Mouse (Mus musculus) MEL (cell line): ENCODE results near the gene Spesp1. TPM values are rescaled to one million over a fixed set of nuclear protein-coding genes. Genes with fewer than 3 reads are reported as not detected.
A peak's percentile ranks its signal among the peaks of the same experiment; 100 is the strongest.

Experiments
- DNase-seq: peaks from one replicate; pipeline ENCODE4 v3.0.0; 2011; ENCODE audit warnings: low read depth, low spot score
- H3K27ac ChIP-seq: 2 replicates; pipeline ENCODE4 v1.5.1; 2012; ENCODE audit warnings: low read depth, mild to moderate bottlenecking, control low read depth, low read length, moderate library complexity; ENCODE audit not compliant: control insufficient read depth
- H3K27me3 ChIP-seq, 2 experiments: fragments of 150-350 bp in 1 of 2; sonication (generic) in 1 of 2; 2 replicates each; pipeline ENCODE4 v1.6.1; 2012; ENCODE audit warnings: low read length in 2 of 2, mild to moderate bottlenecking in 2 of 2, improper control_type of control experiment in 1 of 2, moderate library complexity in 1 of 2; ENCODE audit not compliant: insufficient read depth in 2 of 2, control insufficient read depth in 1 of 2
- H3K36me3 ChIP-seq, 2 experiments: 2 replicates each; pipeline ENCODE4 v1.6.1; 2012 to 2014; ENCODE audit warnings: low read length in 2 of 2, improper control_type of control experiment in 1 of 2, inconsistent platforms in 1 of 2, mild to moderate bottlenecking in 1 of 2; ENCODE audit not compliant: insufficient read depth in 2 of 2, control insufficient read depth in 1 of 2
- H3K4me1 ChIP-seq, 2 experiments: fragments of 150-350 bp in 1 of 2; sonication (generic) in 1 of 2; 2 replicates each; pipeline ENCODE4 v1.6.1; 2012; ENCODE audit warnings: low read length in 2 of 2, improper control_type of control experiment in 1 of 2, mild to moderate bottlenecking in 1 of 2; ENCODE audit not compliant: insufficient read depth in 2 of 2, control insufficient read depth in 1 of 2
- H3K4me3 ChIP-seq, 2 experiments: fragments of 150-350 bp in 1 of 2; sonication (generic) in 1 of 2; 2 replicates each; pipeline ENCODE4 v1.5.1; 2012; ENCODE audit warnings: low read depth in 2 of 2, low read length in 2 of 2, mild to moderate bottlenecking in 2 of 2, moderate library complexity in 2 of 2, control low read depth in 1 of 2, improper control_type of control experiment in 1 of 2; ENCODE audit not compliant: control insufficient read depth in 1 of 2, insufficient read depth in 1 of 2
- H3K79me2 ChIP-seq: 2 replicates; pipeline ENCODE4 v1.6.1; 2012; ENCODE audit warnings: mild to moderate bottlenecking, low read length, moderate library complexity; ENCODE audit not compliant: control insufficient read depth, poor library complexity, insufficient read depth
- H3K9ac ChIP-seq: 2 replicates; pipeline ENCODE4 v1.6.1; 2012; ENCODE audit warnings: low read depth, mild to moderate bottlenecking, control low read depth, low read length, moderate library complexity; ENCODE audit not compliant: control insufficient read depth, poor library complexity, severe bottlenecking
- H3K9me3 ChIP-seq: fragments of 150-350 bp; sonication (generic); replicated peaks from 2 replicates; pipeline ENCODE4 v1.6.1; 2012; ENCODE audit warnings: mild to moderate bottlenecking, low read length, improper control_type of control experiment, moderate library complexity; ENCODE audit not compliant: insufficient read depth
- CHD1 ChIP-seq: IDR thresholded peaks from 2 replicates; pipeline ENCODE4 v1.6.1; 2012; ENCODE audit warnings: low read depth, mild to moderate bottlenecking, inconsistent platforms, low read length, improper control_type of control experiment
- CHD2 ChIP-seq: IDR thresholded peaks from 2 replicates; pipeline ENCODE4 v1.6.1; 2011; ENCODE audit warnings: low read length, improper control_type of control experiment
- ELF1 ChIP-seq: IDR thresholded peaks from 2 replicates; pipeline ENCODE4 v1.6.1; 2014; ENCODE audit warnings: low read depth, mild to moderate bottlenecking, inconsistent platforms, low read length, improper control_type of control experiment, moderate library complexity
- EP300 ChIP-seq, 2 experiments: IDR thresholded peaks; 2 replicates each; pipeline ENCODE4 v1.6.1; 2011; ENCODE audit warnings: improper control_type of control experiment in 2 of 2, low read length in 2 of 2, low read depth in 1 of 2, mild to moderate bottlenecking in 1 of 2
- ETS1 ChIP-seq: IDR thresholded peaks from 2 replicates; pipeline ENCODE4 v1.6.1; 2012; ENCODE audit warnings: low read depth, mild to moderate bottlenecking, inconsistent platforms, low read length, improper control_type of control experiment, moderate library complexity
- GATA1 ChIP-seq: IDR thresholded peaks from 2 replicates; pipeline ENCODE4 v1.6.1; 2011; ENCODE audit warnings: low read depth, low read length, improper control_type of control experiment
- JUND ChIP-seq: IDR thresholded peaks from 2 replicates; pipeline ENCODE4 v1.6.1; 2011; ENCODE audit warnings: low read depth, mild to moderate bottlenecking, improper control_type of control experiment, low read length
- KAT2A ChIP-seq: conservative IDR thresholded peaks from 2 replicates; pipeline ENCODE4 v1.6.1; 2012; ENCODE audit warnings: low read depth, low read length, improper control_type of control experiment, inconsistent platforms
- MAFK ChIP-seq: IDR thresholded peaks from 2 replicates; pipeline ENCODE4 v1.6.1; 2011; ENCODE audit warnings: low read depth, mild to moderate bottlenecking, low read length, improper control_type of control experiment, borderline replicate concordance
- MAZ ChIP-seq: IDR thresholded peaks from 2 replicates; pipeline ENCODE4 v1.6.1; 2012; ENCODE audit warnings: low read depth, mild to moderate bottlenecking, inconsistent platforms, low read length, improper control_type of control experiment
- MEF2A ChIP-seq: IDR thresholded peaks from 2 replicates; pipeline ENCODE4 v1.6.1; 2014; ENCODE audit warnings: low read depth, mild to moderate bottlenecking, inconsistent platforms, low read length, improper control_type of control experiment; ENCODE audit not compliant: poor library complexity, insufficient replicate concordance, severe bottlenecking; ENCODE audit errors: extremely low read depth
- MYB ChIP-seq: IDR thresholded peaks from 2 replicates; pipeline ENCODE4 v1.6.1; 2011; ENCODE audit warnings: mild to moderate bottlenecking, low read depth, low read length, improper control_type of control experiment
- MYC ChIP-seq: IDR thresholded peaks from 2 replicates; pipeline ENCODE4 v1.6.1; 2011; ENCODE audit warnings: low read depth, mild to moderate bottlenecking, low read length, improper control_type of control experiment, moderate library complexity
- NELFE ChIP-seq: IDR thresholded peaks from 2 replicates; pipeline ENCODE4 v1.6.1; 2011; ENCODE audit warnings: low read depth, low read length, improper control_type of control experiment
- POLR2A ChIP-seq, 2 experiments: IDR thresholded peaks; 2 replicates each; pipeline ENCODE4 v1.6.1; 2011 to 2012; ENCODE audit warnings: low read length in 2 of 2, mild to moderate bottlenecking in 2 of 2, control low read depth in 1 of 2, improper control_type of control experiment in 1 of 2, low read depth in 1 of 2, moderate library complexity in 1 of 2; ENCODE audit not compliant: control insufficient read depth in 1 of 2, insufficient read depth in 1 of 2, poor library complexity in 1 of 2
- RAD21 ChIP-seq: IDR thresholded peaks from 2 replicates; pipeline ENCODE4 v1.6.1; 2011; ENCODE audit warnings: mild to moderate bottlenecking, low read depth, low read length, improper control_type of control experiment
- RCOR1 ChIP-seq: IDR thresholded peaks from 2 replicates; pipeline ENCODE4 v1.6.1; 2012; ENCODE audit warnings: low read depth, mild to moderate bottlenecking, inconsistent platforms, low read length, improper control_type of control experiment
- SIN3A ChIP-seq: IDR thresholded peaks from 2 replicates; pipeline ENCODE4 v1.6.1; 2012; ENCODE audit warnings: low read length, improper control_type of control experiment, inconsistent platforms
- SMC3 ChIP-seq: IDR thresholded peaks from 2 replicates; pipeline ENCODE4 v1.6.1; 2011; ENCODE audit warnings: low read depth, low read length, improper control_type of control experiment
- TAL1 ChIP-seq: IDR thresholded peaks from 2 replicates; pipeline ENCODE4 v1.6.1; 2012; ENCODE audit warnings: mild to moderate bottlenecking, inconsistent platforms, low read length, moderate library complexity, mixed read lengths
- TBP ChIP-seq: IDR thresholded peaks from 2 replicates; pipeline ENCODE4 v1.8.0; 2011; ENCODE audit warnings: low read depth, low read length, improper control_type of control experiment
- TCF12 ChIP-seq: IDR thresholded peaks from 2 replicates; pipeline ENCODE4 v1.6.1; 2014; ENCODE audit warnings: low read depth, mild to moderate bottlenecking, inconsistent platforms, low read length, improper control_type of control experiment, moderate library complexity
- USF2 ChIP-seq, 2 experiments: IDR thresholded peaks; 2 replicates each; pipeline ENCODE4 v1.6.1; 2011 to 2012; ENCODE audit warnings: improper control_type of control experiment in 2 of 2, low read length in 2 of 2, borderline replicate concordance in 1 of 2, inconsistent platforms in 1 of 2, low read depth in 1 of 2, mild to moderate bottlenecking in 1 of 2; ENCODE audit not compliant: insufficient read depth in 1 of 2
- ZKSCAN1 ChIP-seq: IDR thresholded peaks from 2 replicates; pipeline ENCODE4 v1.6.1; 2012; ENCODE audit warnings: low read depth, mild to moderate bottlenecking, inconsistent platforms, low read length, improper control_type of control experiment, moderate library complexity
- ZMIZ1 ChIP-seq: IDR thresholded peaks from 2 replicates; pipeline ENCODE4 v1.6.1; 2012; ENCODE audit warnings: low read depth, mild to moderate bottlenecking, inconsistent platforms, low read length, improper control_type of control experiment, moderate library complexity
- ZNF384 ChIP-seq: IDR thresholded peaks from 2 replicates; pipeline ENCODE4 v1.6.1; 2012; ENCODE audit warnings: low read depth, mild to moderate bottlenecking, inconsistent platforms, low read length, improper control_type of control experiment
- polyA plus RNA-seq, 2 experiments: library from polyadenylated mRNA; stranded (reverse) in 1 of 2; unstranded in 1 of 2; fragments of >175 nt in 1 of 2; fragments of >200 nt in 1 of 2; gene quantifications; 2 replicates each; pipeline versions ENCODE4 v1.2.1 to v1.2.4; 2012; ENCODE audit warnings: low replicate concordance in 2 of 2, low read depth in 1 of 2; ENCODE audit not compliant: insufficient read length in 2 of 2, insufficient read depth in 1 of 2, missing spikeins in 1 of 2
- total RNA-seq: library from RNA; depleted of rRNA; stranded (reverse); fragments of 300-350 nt; gene quantifications from 2 replicates; pipeline ENCODE4 v1.2.3, GENCODE M21; 2012

The Spesp1 gene
- total and polyA plus RNA-seq, 3 experiments, result not detected

GRCm38 (mm10) chr9:62263652-62264051 is 18.4 kb downstream of the Spesp1 start:
- TF ChIP-seq TBP (no peak), RCOR1 (no peak), MYC (no peak)

DNA sequence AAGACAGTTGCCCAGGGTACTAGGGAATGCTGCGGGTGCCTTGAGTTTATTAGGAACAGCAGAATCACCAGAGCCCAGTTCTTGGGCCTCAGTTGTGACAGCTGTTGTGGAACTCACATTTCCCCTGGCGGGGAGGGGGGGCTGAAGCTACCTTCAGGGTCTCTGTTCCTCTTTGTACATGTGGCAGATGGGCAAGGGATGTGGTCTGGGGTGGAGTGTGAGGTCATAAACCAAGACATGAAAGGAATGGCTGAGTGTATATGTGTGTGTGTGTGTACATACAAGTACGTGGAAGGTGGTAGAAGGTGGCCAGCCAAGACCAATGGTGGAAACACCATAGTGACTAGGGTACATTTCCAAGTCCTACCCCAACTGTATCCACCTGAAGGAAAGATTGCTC is 20.6 kb downstream of the Spesp1 start:
- DNase-seq, result peak; percentile 43
- no peak overlapping the region for H3K9ac ChIP-seq
- H3K9me3 ChIP-seq, result no peaks in the 10 kb centered on the region
- H3K27me3 ChIP-seq, result no peaks in the 10 kb centered on the region
- no peak; a peak in 1 of 4 replicates for TF ChIP-seq EP300 (IDR thresholded peaks at IDR 0.05; ENCODE audit: low read depth in 1 of 2, low read length in 2 of 2)
- TF ChIP-seq RAD21, result no peak
- TF ChIP-seq JUND, result no peak
- peaks cover 0 to 9% of the 10 kb centered on the region in 2 experiments; a peak in 2 of 4 replicates for H3K36me3 ChIP-seq
- peaks cover 0 to 23% of the 10 kb centered on the region in 2 experiments; a peak in 2 of 4 replicates for H3K4me1 ChIP-seq
- H3K27ac ChIP-seq, result no peak overlapping the region
- no peak overlapping the region for H3K4me3 ChIP-seq
- H3K79me2 ChIP-seq, result no peaks in the 10 kb centered on the region

More at GRCm38 (mm10) chr9:62263652-62264051, 18.4 kb downstream of the Spesp1 start:
- Histone ChIP-seq H3K79me2 (no peaks in the 10 kb centered on the region), H3K4me3 (no peak overlapping the region), H3K27me3 (no peaks in the 10 kb centered on the region), H3K27ac (no peak overlapping the region), H3K9ac (no peak overlapping the region), H3K36me3 (peaks cover 0 to 9% of the 10 kb centered on the region in 2 experiments; a peak in 2 of 4 replicates), H3K9me3 (no peaks in the 10 kb centered on the region), H3K4me1 (peaks cover 0 to 24% of the 10 kb centered on the region in 2 experiments; a peak in 2 of 4 replicates)
- no peak for DNase-seq

DNA sequence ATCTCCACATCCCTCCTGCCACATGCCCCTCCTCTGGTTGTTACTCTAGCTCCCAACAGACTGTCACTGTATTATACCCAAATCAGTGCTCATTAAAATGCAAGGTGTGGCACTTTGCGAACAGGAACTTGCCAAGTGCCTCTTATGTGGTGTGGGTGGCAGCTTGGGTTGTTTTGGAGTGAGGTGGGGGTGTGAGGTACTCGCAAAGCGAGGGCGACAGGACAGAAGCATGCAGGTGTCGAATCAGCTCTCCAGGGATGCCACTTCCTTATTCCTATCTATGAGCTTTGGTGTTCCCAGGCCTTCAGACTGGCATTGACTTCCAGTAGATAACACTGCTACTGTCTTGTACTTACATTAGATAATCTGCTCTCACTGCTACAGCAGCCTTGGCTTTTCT is 21.0 kb downstream of the Spesp1 start:
- no peak for DNase-seq
- Histone ChIP-seq H3K4me3 (no peak overlapping the region), H3K79me2 (no peaks in the 10 kb centered on the region), H3K36me3 (peaks cover 0 to 7% of the 10 kb centered on the region in 2 experiments; a peak in 2 of 4 replicates), H3K27ac (no peak overlapping the region), H3K27me3 (no peaks in the 10 kb centered on the region), H3K4me1 (peaks cover 0 to 19% of the 10 kb centered on the region in 2 experiments; a peak in 2 of 4 replicates), H3K9ac (no peak overlapping the region), H3K9me3 (no peaks in the 10 kb centered on the region)
- TF ChIP-seq MYC, result no peak
- TF ChIP-seq RAD21, result no peak
- TF ChIP-seq MAZ, result no peak
- TF ChIP-seq TAL1, result peak; percentile 27
- no peak for TF ChIP-seq ELF1
- TF ChIP-seq TCF12, result peak; percentile 49
- TF ChIP-seq KAT2A, result no peak
- no peak for TF ChIP-seq MYB
- no peak for TF ChIP-seq TBP
- no peak for TF ChIP-seq JUND
- TF ChIP-seq USF2 (IDR thresholded peaks at IDR 0.05; ENCODE audit: borderline replicate concordance in 1 of 2, insufficient read depth in 1 of 2, low read depth in 1 of 2, low read length in 2 of 2), result no peak
- TF ChIP-seq CHD2, result no peak
- no peak for TF ChIP-seq CHD1
- TF ChIP-seq ZKSCAN1, result no peak
- no peak for TF ChIP-seq MAFK
- TF ChIP-seq POLR2A (IDR thresholded peaks at IDR 0.05; ENCODE audit: control insufficient read depth in 1 of 2, insufficient read depth in 1 of 2, low read depth in 1 of 2, low read length in 2 of 2, poor library complexity in 1 of 2), result no peak
- TF ChIP-seq NELFE, result no peak
- TF ChIP-seq SIN3A, result no peak
- no peak for TF ChIP-seq ZMIZ1
- no peak for TF ChIP-seq ZNF384
- no peak for TF ChIP-seq SMC3
- TF ChIP-seq ETS1, result peak; percentile 29; the same call in 1 of the 2 replicates
- no peak for TF ChIP-seq MEF2A
- peak; percentile 49 for TF ChIP-seq GATA1
